Mouse (Mus musculus): ENCODE results near the gene Spock2.
"Not testable (repeated sequence)": the region's sequence is repeated elsewhere in the genome, so short reads cannot be mapped to it uniquely, and the experiment has no call there.

Gene Spock2

GRCm38 (mm10) chr10:60108321-60109111 lies 2.5 kb downstream of the Spock2 start:
- peak; percentile 17 for DNase-seq (ENCODE audit: low spot score)

GRCm38 (mm10) chr10:60109336-60109735 lies 3.3 kb downstream of the Spock2 start:
- DNase-seq (ENCODE audit: low spot score), result no peak

GRCm38 (mm10) chr10:60109989-60110388 lies 4.0 kb downstream of the Spock2 start:
- no peak for DNase-seq (ENCODE audit: low spot score)

GRCm38 (mm10) chr10:60110908-60111475 lies 5.0 kb downstream of the Spock2 start:
- DNase-seq (ENCODE audit: low spot score), result no peak

- no peak for DNase-seq (ENCODE audit: low spot score)
These were observed 8.1 kb downstream of the Spock2 start for GRCm38 (mm10) chr10:60113965-60114690.

GRCm38 (mm10) chr10:60115345-60116185 lies 9.5 kb downstream of the Spock2 start:
- peak; percentile 69 for DNase-seq (ENCODE audit: low spot score)

- DNase-seq (ENCODE audit: low spot score), result no peak
These were observed 11.0 kb downstream of the Spock2 start for GRCm38 (mm10) chr10:60116997-60117396.

- no peak for DNase-seq (ENCODE audit: low spot score)
These were observed 12.4 kb downstream of the Spock2 start for GRCm38 (mm10) chr10:60118464-60118863.

- no peak for DNase-seq (ENCODE audit: low spot score)
These were observed 14.6 kb downstream of the Spock2 start for GRCm38 (mm10) chr10:60120630-60121029.

GRCm38 (mm10) chr10:60124078-60124477 lies 18.1 kb downstream of the Spock2 start:
- peak; percentile 36 for DNase-seq (ENCODE audit: low spot score)

- peak; percentile 62 for DNase-seq (ENCODE audit: low spot score)
These were observed 19.7 kb downstream of the Spock2 start for GRCm38 (mm10) chr10:60125529-60126327.

- DNase-seq (ENCODE audit: low spot score), result no peak
These were observed 22.3 kb downstream of the Spock2 start for GRCm38 (mm10) chr10:60128287-60128686.

GRCm38 (mm10) chr10:60130504-60130903 lies 24.5 kb downstream of the Spock2 start:
- no peak for DNase-seq (ENCODE audit: low spot score)

GRCm38 (mm10) chr10:60133501-60133900 lies 27.5 kb downstream of the Spock2 start:
- peak; percentile 45 for DNase-seq (ENCODE audit: low spot score)

GRCm38 (mm10) chr10:60134201-60134600 lies 28.2 kb downstream of the Spock2 start:
- DNase-seq (ENCODE audit: low spot score), result no peak

- DNase-seq (ENCODE audit: low spot score), result not testable (repeated sequence)
These were observed 30.0 kb downstream of the Spock2 start for GRCm38 (mm10) chr10:60136010-60136409.

GRCm38 (mm10) chr10:60136935-60137334 lies 30.9 kb downstream of the Spock2 start:
- no peak for DNase-seq (ENCODE audit: low spot score)

- DNase-seq (ENCODE audit: low spot score), result no peak
These were observed 32.7 kb downstream of the Spock2 start for GRCm38 (mm10) chr10:60138680-60139079.

- DNase-seq (ENCODE audit: low spot score), result no peak
These were observed 34.7 kb downstream of the Spock2 start for GRCm38 (mm10) chr10:60140751-60141150.

GRCm38 (mm10) chr10:60141656-60142160 lies 35.7 kb downstream of the Spock2 start:
- DNase-seq (ENCODE audit: low spot score), result no peak

- DNase-seq (ENCODE audit: low spot score), result not testable (repeated sequence)
These were observed 41.6 kb downstream of the Spock2 start for GRCm38 (mm10) chr10:60147510-60148047.
